14 mouse cellular contexts compared by ENCODE assay signal in genomic region chr10:108155687-108156067, GRCm38 (mm10). TPM values are rescaled to one million over a fixed set of nuclear protein-coding genes. Genes with fewer than 3 reads are reported as not detected.
DNase-seq lines count a peak whose midpoint lies in the region; ATAC-seq and TF ChIP-seq lines count a peak whose summit lies in the region.
"Had no signal": no experiment of that assay in that cellular context is flagged by ENCODE, and none has a peak within 500 bp of the region (broad histone marks: within the 10 kb centered on the region; RNA-seq: fewer than 3 reads in every experiment).

No protein-coding gene starts in this region.

- TF ChIP-seq CTCF in stomach, postnatal 0 days (IDR thresholded peaks at IDR 0.05; ENCODE audit: low read depth) = no peak

- no peak for TF ChIP-seq EP300 in stomach, postnatal 0 days (optimal IDR thresholded peaks at IDR 0.05)

- H3K9ac ChIP-seq in heart, embryonic 14.5 days (ENCODE audit: low read length) = peak overlapping the region; percentile 28; the same call in 1 of the 2 replicates
- H3K9ac ChIP-seq in stomach, embryonic 14.5 days (replicated peaks; ENCODE audit: low read depth, low read length) = no peak overlapping the region
- H3K9ac ChIP-seq in stomach, postnatal 0 days (ENCODE audit: low read length) = no peak overlapping the region
- no peak overlapping the region for H3K9ac ChIP-seq in forebrain, embryonic 16.5 days (replicated peaks; ENCODE audit: low read depth, low read length)
- H3K9ac ChIP-seq: liver, postnatal 0 days; midbrain, embryonic 13.5 days had no signal

- H3K9me3 ChIP-seq in heart, embryonic 14.5 days (ENCODE audit: control insufficient read depth, low read length) = peaks cover 4% of the 10 kb centered on the region; the same call in 1 of the 2 replicates
- H3K9me3 ChIP-seq in stomach, embryonic 14.5 days (ENCODE audit: control insufficient read depth, low read depth, low read length) = no peaks in the 10 kb centered on the region
- no peaks in the 10 kb centered on the region for H3K9me3 ChIP-seq in stomach, postnatal 0 days (ENCODE audit: control insufficient read depth, low read length)
- H3K9me3 ChIP-seq in forebrain, embryonic 16.5 days (ENCODE audit: control insufficient read depth, low read length) = no peaks in the 10 kb centered on the region
- H3K9me3 ChIP-seq: forebrain, embryonic 13.5 days had no signal

- ATAC-seq in heart, embryonic 14.5 days (ENCODE audit: insufficient number of reproducible peaks, insufficient read depth, low FRiP score, low read depth) = no peak
- peak; percentile 61; the same call in 1 of the 2 replicates for ATAC-seq in stomach, embryonic 14.5 days (ENCODE audit: insufficient number of reproducible peaks, insufficient read depth, low FRiP score, low read depth)
- ATAC-seq in stomach, postnatal 0 days (ENCODE audit: low FRiP score, low TSS enrichment) = no peak
- peak; percentile 72 for ATAC-seq in megakaryocyte, adult 5-6 weeks (ENCODE audit: poor library complexity, severe bottlenecking)
- no peak for ATAC-seq in forebrain, embryonic 16.5 days
- ATAC-seq: CD4-positive, CD25-positive, alpha-beta regulatory T cell, adult 4 months; liver, postnatal 0 days had no signal

- 0 out of 4 replicates have a peak overlapping the region, but pooled peaks of 1 of the 2 experiments have one; percentile 17 for H3K4me3 ChIP-seq in heart, embryonic 14.5 days (ENCODE audit: control insufficient read depth in 1 of 2, insufficient read depth in 1 of 2, low read depth in 1 of 2, low read length in 2 of 2)
- H3K4me3 ChIP-seq in stomach, embryonic 14.5 days (ENCODE audit: low read depth, low read length) = no peak overlapping the region
- no peak overlapping the region for H3K4me3 ChIP-seq in stomach, postnatal 0 days (ENCODE audit: low read depth, low read length)
- no peak overlapping the region for H3K4me3 ChIP-seq in forebrain, embryonic 16.5 days (replicated peaks; ENCODE audit: low read length)
- H3K4me3 ChIP-seq: forebrain, embryonic 13.5 days; midbrain, embryonic 13.5 days had no signal

- no peaks in the 10 kb centered on the region for H3K36me3 ChIP-seq in heart, embryonic 14.5 days (ENCODE audit: control insufficient read depth, insufficient read depth, low read length)
- no peaks in the 10 kb centered on the region for H3K36me3 ChIP-seq in stomach, embryonic 14.5 days (ENCODE audit: control insufficient read depth, insufficient read depth, low read length)
- no peaks in the 10 kb centered on the region for H3K36me3 ChIP-seq in stomach, postnatal 0 days (ENCODE audit: control insufficient read depth, insufficient read depth, low read length)
- H3K36me3 ChIP-seq in forebrain, embryonic 16.5 days (ENCODE audit: control insufficient read depth, insufficient read depth) = no peaks in the 10 kb centered on the region
- H3K36me3 ChIP-seq: midbrain, embryonic 13.5 days had no signal

- no peaks in the 10 kb centered on the region for H3K27me3 ChIP-seq in heart, embryonic 14.5 days (ENCODE audit: control insufficient read depth, insufficient read depth, low read length)
- no peaks in the 10 kb centered on the region for H3K27me3 ChIP-seq in stomach, embryonic 14.5 days (ENCODE audit: control insufficient read depth, insufficient read depth, low read length)
- H3K27me3 ChIP-seq in stomach, postnatal 0 days (ENCODE audit: control insufficient read depth, insufficient read depth, low read length) = no peaks in the 10 kb centered on the region
- no peaks in the 10 kb centered on the region for H3K27me3 ChIP-seq in forebrain, embryonic 16.5 days (replicated peaks; ENCODE audit: control insufficient read depth, insufficient read depth, low read length)
- H3K27me3 ChIP-seq: forebrain, embryonic 13.5 days; midbrain, embryonic 13.5 days had no signal

- intact Hi-C loops in heart, postnatal 36 days (cut with DNase I) = no loop called here

- 0 out of 4 replicates have a peak overlapping the region, but pooled peaks of 1 of the 2 experiments have one; percentile 15 for H3K27ac ChIP-seq in heart, embryonic 14.5 days (replicated peaks in 1 of 2; ENCODE audit: control insufficient read depth in 1 of 2, insufficient read depth in 1 of 2, low read depth in 2 of 2, low read length in 2 of 2)
- peak overlapping the region; percentile 48; the same call in 1 of the 2 replicates for H3K27ac ChIP-seq in stomach, embryonic 14.5 days (ENCODE audit: low read length)
- H3K27ac ChIP-seq in stomach, postnatal 0 days (replicated peaks) = no peak overlapping the region; the same call in 1 of the 2 replicates
- no peak overlapping the region for H3K27ac ChIP-seq in forebrain, embryonic 16.5 days (ENCODE audit: low read length)
- H3K27ac ChIP-seq: forebrain, embryonic 13.5 days; midbrain, embryonic 13.5 days had no signal

- no peak for DNase-seq in heart, postnatal 36 days
- no peak for DNase-seq in stomach, postnatal 0 days (ENCODE audit: low spot score)
- no peak for DNase-seq in left cerebral cortex, adult 11 months (ENCODE audit: low spot score)
- DNase-seq: embryo, embryonic 11 days; liver; liver, postnatal 0 days; thymus, postnatal 36 days had no signal

- 40% methylated on average over 7 of the region's 7 CpGs for WGBS in heart, embryonic 14.5 days
- 54% methylated on average over 7 of the region's 7 CpGs for WGBS in stomach, embryonic 14.5 days
- WGBS in stomach, postnatal 0 days = 51% methylated on average over 7 of the region's 7 CpGs
- 86% methylated on average over 7 of the region's 7 CpGs for WGBS in forebrain, embryonic 16.5 days

- peaks cover 7 to 14% of the 10 kb centered on the region in 2 experiments; a peak in 3 of 4 replicates for H3K4me1 ChIP-seq in heart, embryonic 14.5 days (ENCODE audit: control insufficient read depth in 2 of 2, insufficient read depth in 2 of 2, low read length in 2 of 2)
- H3K4me1 ChIP-seq in stomach, embryonic 14.5 days (ENCODE audit: control insufficient read depth, insufficient read depth, low read length) = peaks cover under 1% of the 10 kb centered on the region; the same call in 1 of the 2 replicates
- no peaks in the 10 kb centered on the region for H3K4me1 ChIP-seq in stomach, postnatal 0 days (replicated peaks; ENCODE audit: control insufficient read depth, insufficient read depth)
- 0 out of 2 replicates have a peak, but pooled peaks cover 3% of the 10 kb centered on the region for H3K4me1 ChIP-seq in forebrain, embryonic 16.5 days (replicated peaks; ENCODE audit: control insufficient read depth, insufficient read depth, low read length)

- H3K4me2 ChIP-seq in heart, embryonic 14.5 days (ENCODE audit: low read length) = peak overlapping the region; percentile 59
- H3K4me2 ChIP-seq in stomach, embryonic 14.5 days (replicated peaks; ENCODE audit: low read depth, low read length) = no peak overlapping the region
- no peak overlapping the region for H3K4me2 ChIP-seq in stomach, postnatal 0 days (replicated peaks; ENCODE audit: low read depth)
- no peak overlapping the region for H3K4me2 ChIP-seq in forebrain, embryonic 16.5 days (ENCODE audit: low read length)
- H3K4me2 ChIP-seq: forebrain, embryonic 13.5 days; midbrain, embryonic 13.5 days had no signal

RNA-seq across cellular contexts. Expression of gene Ppp1r12a, which starts 6.3 kb away (rescaled TPM):
- polyA plus RNA-seq in heart, embryonic 14.5 days (2014; fragmentation: Nextera tagmentation; extraction: Ambion mirVana) = 96.8 and 108 TPM in 2 replicates
- total RNA-seq in heart, postnatal 36 days (2021) = 10 to 100 TPM; 55.4 to 61.8 TPM
- polyA plus RNA-seq in stomach, embryonic 14.5 days (2014; fragmentation: Nextera tagmentation; extraction: Ambion mirVana) = 132 and 140 TPM in 2 replicates
- 71.1 and 72.5 TPM in 2 replicates for polyA plus RNA-seq in stomach, postnatal 0 days (2015; fragmentation: Nextera tagmentation; extraction: Ambion mirVana)
- total RNA-seq in megakaryocyte, adult 5-6 weeks (2015) = 125 and 149 TPM in 2 replicates
- 244 and 262 TPM in 2 replicates for total RNA-seq in megakaryocyte, adult 5-6 weeks (2017)
- 81.7 and 87.3 TPM in 2 replicates for polyA plus RNA-seq in forebrain, embryonic 16.5 days (2015; fragmentation: Nextera tagmentation; extraction: Ambion mirVana)

Comparison
In these comparisons a context has a peak if more than half of its experiments do, and no peak if none do; other contexts are left out.
1. ATAC-seq: peak in stomach, embryonic 14.5 days (single experiment) and megakaryocyte, adult 5-6 weeks (single experiment); none in heart, embryonic 14.5 days (single experiment), stomach, postnatal 0 days (single experiment) and forebrain, embryonic 16.5 days (single experiment).